8 mouse cellular contexts compared by ENCODE assay signal in genomic region chr7:28812949-28813348, GRCm38 (mm10). TPM values are rescaled to one million over a fixed set of nuclear protein-coding genes. Genes with fewer than 3 reads are reported as not detected.
DNase-seq lines count a peak whose midpoint lies in the region; ATAC-seq and TF ChIP-seq lines count a peak whose summit lies in the region.

No protein-coding gene starts in this region.

- WGBS in lung, adult 2 months = 33% methylated on average over 5 of the region's 5 CpGs
- WGBS in forebrain, embryonic 13.5 days = 82% methylated on average over 5 of the region's 5 CpGs
- WGBS in limb, embryonic 13.5 days = 87% methylated on average over 5 of the region's 5 CpGs
- WGBS in neural tube, embryonic 15.5 days = 80% methylated on average over 5 of the region's 5 CpGs
- 40% methylated on average over 5 of the region's 5 CpGs for WGBS in cerebellum, adult 2 months

- peaks cover 29% of the 10 kb centered on the region for H3K4me1 ChIP-seq in lung, adult 2 months (ENCODE audit: control insufficient read depth, insufficient read depth, low read length)
- peaks cover 65% of the 10 kb centered on the region for H3K4me1 ChIP-seq in forebrain, embryonic 13.5 days
- peaks cover 65% of the 10 kb centered on the region for H3K4me1 ChIP-seq in limb, embryonic 13.5 days
- peaks cover 57% of the 10 kb centered on the region for H3K4me1 ChIP-seq in neural tube, embryonic 15.5 days
- peaks cover 21% of the 10 kb centered on the region for H3K4me1 ChIP-seq in cerebellum, adult 2 months (ENCODE audit: control insufficient read depth, insufficient read depth, low read length)

- H3K4me2 ChIP-seq in forebrain, embryonic 13.5 days = peak overlapping the region; percentile 84
- H3K4me2 ChIP-seq in limb, embryonic 13.5 days (replicated peaks) = peak overlapping the region; percentile 90
- peak overlapping the region; percentile 77 for H3K4me2 ChIP-seq in neural tube, embryonic 15.5 days

- no peaks in the 10 kb centered on the region for H3K27me3 ChIP-seq in forebrain, embryonic 13.5 days
- H3K27me3 ChIP-seq in limb, embryonic 13.5 days = no peaks in the 10 kb centered on the region
- H3K27me3 ChIP-seq in neural tube, embryonic 15.5 days (replicated peaks) = no peaks in the 10 kb centered on the region
- H3K27me3 ChIP-seq in cerebellum, adult 2 months (ENCODE audit: control insufficient read depth, insufficient read depth, low read length) = no peaks in the 10 kb centered on the region

- H3K4me3 ChIP-seq in lung, adult 2 months (replicated peaks; ENCODE audit: extremely low read depth, low read depth, low read length) = no peak overlapping the region
- H3K4me3 ChIP-seq in forebrain, embryonic 13.5 days = peak overlapping the region; percentile 77
- peak overlapping the region; percentile 75 for H3K4me3 ChIP-seq in limb, embryonic 13.5 days
- peak overlapping the region; percentile 83 for H3K4me3 ChIP-seq in neural tube, embryonic 15.5 days (replicated peaks)
- no peak overlapping the region for H3K4me3 ChIP-seq in cerebellum, adult 2 months (replicated peaks; ENCODE audit: insufficient read depth, low read depth, low read length)

- H3K36me3 ChIP-seq in forebrain, embryonic 13.5 days (ENCODE audit: poor library complexity, severe bottlenecking) = peaks cover 58% of the 10 kb centered on the region
- H3K36me3 ChIP-seq in limb, embryonic 13.5 days = peaks cover 61% of the 10 kb centered on the region
- peaks cover 52% of the 10 kb centered on the region for H3K36me3 ChIP-seq in neural tube, embryonic 15.5 days

- TF ChIP-seq POLR2A in lung, adult 2 months (IDR thresholded peaks at IDR 0.05; ENCODE audit: borderline replicate concordance, extremely low read depth, low read depth, low read length) = no peak
- no peak for TF ChIP-seq POLR2A in cerebellum, adult 2 months (IDR thresholded peaks at IDR 0.05; ENCODE audit: borderline replicate concordance, insufficient read depth, low read length)

- peak; percentile 36 for TF ChIP-seq CTCF in lung, adult 2 months (IDR thresholded peaks at IDR 0.05; ENCODE audit: insufficient read depth, low read length)
- no peak for TF ChIP-seq CTCF in cerebellum, adult 2 months (IDR thresholded peaks at IDR 0.05; ENCODE audit: borderline replicate concordance, insufficient read depth, low read depth, low read length)

- H3K27ac ChIP-seq in forebrain, embryonic 13.5 days = no peak overlapping the region
- H3K27ac ChIP-seq in limb, embryonic 13.5 days = no peak overlapping the region
- no peak overlapping the region for H3K27ac ChIP-seq in neural tube, embryonic 15.5 days (replicated peaks)
- H3K27ac ChIP-seq in cerebellum, adult 2 months (ENCODE audit: insufficient read depth, low read length) = no peak overlapping the region

- no peak overlapping the region for H3K9ac ChIP-seq in forebrain, embryonic 13.5 days
- peak overlapping the region; percentile 91 for H3K9ac ChIP-seq in limb, embryonic 13.5 days
- peak overlapping the region; percentile 14; the same call in 1 of the 2 replicates for H3K9ac ChIP-seq in neural tube, embryonic 15.5 days (replicated peaks)

- H3K9me3 ChIP-seq in forebrain, embryonic 13.5 days (replicated peaks) = no peaks in the 10 kb centered on the region
- H3K9me3 ChIP-seq in limb, embryonic 13.5 days = no peaks in the 10 kb centered on the region
- no peaks in the 10 kb centered on the region for H3K9me3 ChIP-seq in neural tube, embryonic 15.5 days (replicated peaks)

- no peak for DNase-seq in lung, adult 2 months
- DNase-seq in lung, postnatal 14 days = no peak
- DNase-seq in cerebellum, postnatal 36 days = no peak
- DNase-seq in cerebellum, adult 2 months = no peak
- no peak for DNase-seq in urinary bladder, postnatal 10 days (ENCODE audit: low spot score)

- ATAC-seq in forebrain, embryonic 13.5 days = no peak
- no peak for ATAC-seq in limb, embryonic 13.5 days (ENCODE audit: low FRiP score, low read depth)
- no peak for ATAC-seq in neural tube, embryonic 15.5 days (ENCODE audit: low FRiP score)

RNA-seq across cellular contexts. Expression of gene Hnrnpl, which starts 4.6 kb away (rescaled TPM):
- polyA plus RNA-seq in lung, adult 2 months (2012; rRNA removed) = 166 and 244 TPM in 2 replicates
- polyA plus RNA-seq in forebrain, embryonic 13.5 days (2015; fragmentation: Nextera tagmentation; extraction: Ambion mirVana) = 264 and 282 TPM in 2 replicates
- 284 and 285 TPM in 2 replicates for polyA plus RNA-seq in limb, embryonic 13.5 days (2015; fragmentation: Nextera tagmentation; extraction: Ambion mirVana)
- polyA plus RNA-seq in neural tube, embryonic 15.5 days (2015; fragmentation: Nextera tagmentation; extraction: Ambion mirVana) = 158 and 164 TPM in 2 replicates
- polyA plus RNA-seq in cerebellum, adult 2 months (2012; rRNA removed) = 366 and 379 TPM in 2 replicates

RNA-seq across cellular contexts. Expression of gene Ech1, which starts 12.1 kb away (rescaled TPM):
- polyA plus RNA-seq in lung, adult 2 months (2012; rRNA removed) = 201 and 250 TPM in 2 replicates
- 69.1 and 75.6 TPM in 2 replicates for polyA plus RNA-seq in forebrain, embryonic 13.5 days (2015; fragmentation: Nextera tagmentation; extraction: Ambion mirVana)
- polyA plus RNA-seq in limb, embryonic 13.5 days (2015; fragmentation: Nextera tagmentation; extraction: Ambion mirVana) = 155 TPM in 2 replicates
- 91.4 and 114 TPM in 2 replicates for polyA plus RNA-seq in neural tube, embryonic 15.5 days (2015; fragmentation: Nextera tagmentation; extraction: Ambion mirVana)
- 106 and 115 TPM in 2 replicates for polyA plus RNA-seq in cerebellum, adult 2 months (2012; rRNA removed)

RNA-seq across cellular contexts. Expression of gene Lgals4, which starts 20.7 kb away (rescaled TPM):
- polyA plus RNA-seq in lung, adult 2 months (2012; rRNA removed) = 19.0 and 25.5 TPM in 2 replicates
- 2.5 and 3.3 TPM in 2 replicates for polyA plus RNA-seq in forebrain, embryonic 13.5 days (2015; fragmentation: Nextera tagmentation; extraction: Ambion mirVana)
- 9.6 and 10.3 TPM in 2 replicates for polyA plus RNA-seq in limb, embryonic 13.5 days (2015; fragmentation: Nextera tagmentation; extraction: Ambion mirVana)
- 5.4 and 85.2 TPM in 2 replicates for polyA plus RNA-seq in neural tube, embryonic 15.5 days (2015; fragmentation: Nextera tagmentation; extraction: Ambion mirVana)
- polyA plus RNA-seq in cerebellum, adult 2 months (2012; rRNA removed) = 6.9 and 8.3 TPM in 2 replicates

RNA-seq across cellular contexts. Expression of gene Rinl, which starts 24.2 kb away (rescaled TPM):
- polyA plus RNA-seq in lung, adult 2 months (2012; rRNA removed) = 11.2 and 14.5 TPM in 2 replicates
- 1.7 and 2.0 TPM in 2 replicates for polyA plus RNA-seq in forebrain, embryonic 13.5 days (2015; fragmentation: Nextera tagmentation; extraction: Ambion mirVana)
- polyA plus RNA-seq in limb, embryonic 13.5 days (2015; fragmentation: Nextera tagmentation; extraction: Ambion mirVana) = 3.1 and 3.6 TPM in 2 replicates
- 2.9 and 7.0 TPM in 2 replicates for polyA plus RNA-seq in neural tube, embryonic 15.5 days (2015; fragmentation: Nextera tagmentation; extraction: Ambion mirVana)
- 3.0 and 3.1 TPM in 2 replicates for polyA plus RNA-seq in cerebellum, adult 2 months (2012; rRNA removed)

RNA-seq across cellular contexts. Expression of gene Nfkbib, which starts 45.6 kb away (rescaled TPM):
- 48.5 and 49.2 TPM in 2 replicates for polyA plus RNA-seq in lung, adult 2 months (2012; rRNA removed)
- 51.0 and 52.9 TPM in 2 replicates for polyA plus RNA-seq in forebrain, embryonic 13.5 days (2015; fragmentation: Nextera tagmentation; extraction: Ambion mirVana)
- polyA plus RNA-seq in limb, embryonic 13.5 days (2015; fragmentation: Nextera tagmentation; extraction: Ambion mirVana) = 41.7 and 46.0 TPM in 2 replicates
- 75.9 and 77.6 TPM in 2 replicates for polyA plus RNA-seq in neural tube, embryonic 15.5 days (2015; fragmentation: Nextera tagmentation; extraction: Ambion mirVana)
- 39.6 and 40.0 TPM in 2 replicates for polyA plus RNA-seq in cerebellum, adult 2 months (2012; rRNA removed)

Comparison
In these comparisons a context has a peak if more than half of its experiments do, and no peak if none do; other contexts are left out.
1. H3K4me3 ChIP-seq: peak in forebrain, embryonic 13.5 days (single experiment), limb, embryonic 13.5 days (single experiment) and neural tube, embryonic 15.5 days (single experiment); none in lung, adult 2 months (single experiment) and cerebellum, adult 2 months (single experiment).
2. Peak in every context shown above with its lines, with median percentiles within 50 percentile points of each other: H3K4me2 ChIP-seq.